ENCODE assay signal across 9 mouse cellular contexts in genomic region chr4:78605763-78606460, GRCm38 (mm10).
DNase-seq lines count a peak whose midpoint lies in the region; ATAC-seq and TF ChIP-seq lines count a peak whose summit lies in the region.
"Had no signal": no experiment of that assay in that cellular context is flagged by ENCODE, and none has a peak within 500 bp of the region (broad histone marks: within the 10 kb centered on the region; RNA-seq: fewer than 3 reads in every experiment).

No protein-coding gene starts in this region.

- peak overlapping the region; percentile 53 for H3K4me2 ChIP-seq in lung, embryonic 14.5 days
- peak overlapping the region; percentile 51 for H3K4me2 ChIP-seq in forebrain, postnatal 0 days (ENCODE audit: low read depth)
- H3K4me2 ChIP-seq in limb, embryonic 14.5 days (replicated peaks; ENCODE audit: low read depth, low read length, severe bottlenecking): peak overlapping the region; percentile 50
- peak overlapping the region; percentile 65 for H3K4me2 ChIP-seq in stomach, embryonic 15.5 days

- H3K27me3 ChIP-seq in lung, embryonic 14.5 days (ENCODE audit: insufficient read depth, low read length): no peaks in the 10 kb centered on the region
- no peaks in the 10 kb centered on the region for H3K27me3 ChIP-seq in forebrain, postnatal 0 days (ENCODE audit: insufficient read depth, low read length)
- H3K27me3 ChIP-seq in limb, embryonic 14.5 days (ENCODE audit: control insufficient read depth, insufficient read depth, low read length): no peaks in the 10 kb centered on the region
- no peaks in the 10 kb centered on the region for H3K27me3 ChIP-seq in stomach, embryonic 15.5 days (replicated peaks)

- no peak overlapping the region for H3K9ac ChIP-seq in lung, embryonic 14.5 days
- H3K9ac ChIP-seq in forebrain, postnatal 0 days: peak overlapping the region; percentile 39
- H3K9ac ChIP-seq in limb, embryonic 14.5 days (ENCODE audit: low read depth, low read length, severe bottlenecking): no peak overlapping the region
- no peak overlapping the region for H3K9ac ChIP-seq in stomach, embryonic 15.5 days
- H3K9ac ChIP-seq: liver, embryonic 14.5 days had no signal

- no peak for DNase-seq in lung, embryonic 14.5 days
- no peak for DNase-seq in lung, postnatal 10 days
- no peak for DNase-seq in forebrain, postnatal 0 days
- DNase-seq in limb, embryonic 14.5 days (ENCODE audit: low spot score): no peak
- no peak for DNase-seq in ovary, adult 18-20 months (ENCODE audit: low spot score)
- DNase-seq in thymus, postnatal 4 days: no peak
- DNase-seq: heart, postnatal 4 days had no signal

- no peak for TF ChIP-seq POLR2A in limb, embryonic 14.5 days (IDR thresholded peaks at IDR 0.05; ENCODE audit: borderline replicate concordance, extremely low read depth, insufficient read depth, insufficient read length)

- H3K4me3 ChIP-seq in lung, embryonic 14.5 days (ENCODE audit: low read depth, low read length): peak overlapping the region; percentile 25
- peak overlapping the region; percentile 31 for H3K4me3 ChIP-seq in forebrain, postnatal 0 days (ENCODE audit: low read depth, low read length)
- peak overlapping the region; percentile 29 for H3K4me3 ChIP-seq in limb, embryonic 14.5 days (replicated peaks; ENCODE audit: low read length)
- H3K4me3 ChIP-seq in stomach, embryonic 15.5 days (replicated peaks): peak overlapping the region; percentile 34

- H3K9me3 ChIP-seq in lung, embryonic 14.5 days (ENCODE audit: low read depth, low read length): no peaks in the 10 kb centered on the region
- no peaks in the 10 kb centered on the region for H3K9me3 ChIP-seq in forebrain, postnatal 0 days (ENCODE audit: low read length)
- H3K9me3 ChIP-seq in limb, embryonic 14.5 days (ENCODE audit: control insufficient read depth, low read length): no peaks in the 10 kb centered on the region
- no peaks in the 10 kb centered on the region for H3K9me3 ChIP-seq in stomach, embryonic 15.5 days

- WGBS in lung, embryonic 14.5 days: 74% methylated on average over 4 of the region's 4 CpGs
- WGBS in forebrain, postnatal 0 days: 81% methylated on average over 4 of the region's 4 CpGs
- 78% methylated on average over 4 of the region's 4 CpGs for WGBS in limb, embryonic 14.5 days
- 76% methylated on average over 4 of the region's 4 CpGs for WGBS in stomach, embryonic 15.5 days

- no peak overlapping the region for H3K27ac ChIP-seq in lung, embryonic 14.5 days (ENCODE audit: low read depth)
- peak overlapping the region; percentile 50; the same call in 1 of the 2 replicates for H3K27ac ChIP-seq in forebrain, postnatal 0 days (ENCODE audit: low read depth, low read length)
- no peak overlapping the region for H3K27ac ChIP-seq in limb, embryonic 14.5 days (replicated peaks; ENCODE audit: low read depth, low read length)
- no peak overlapping the region for H3K27ac ChIP-seq in stomach, embryonic 15.5 days
- H3K27ac ChIP-seq: liver, embryonic 14.5 days had no signal

- no peaks in the 10 kb centered on the region for H3K36me3 ChIP-seq in lung, embryonic 14.5 days (ENCODE audit: insufficient read depth)
- H3K36me3 ChIP-seq in forebrain, postnatal 0 days (ENCODE audit: insufficient read depth): no peaks in the 10 kb centered on the region
- H3K36me3 ChIP-seq in limb, embryonic 14.5 days (ENCODE audit: control insufficient read depth, insufficient read depth, low read length): no peaks in the 10 kb centered on the region
- no peaks in the 10 kb centered on the region for H3K36me3 ChIP-seq in stomach, embryonic 15.5 days

- H3K4me1 ChIP-seq in lung, embryonic 14.5 days (ENCODE audit: insufficient read depth): no peaks in the 10 kb centered on the region
- H3K4me1 ChIP-seq in forebrain, postnatal 0 days (ENCODE audit: insufficient read depth): no peaks in the 10 kb centered on the region
- H3K4me1 ChIP-seq in limb, embryonic 14.5 days (ENCODE audit: control insufficient read depth, insufficient read depth, low read length): no peaks in the 10 kb centered on the region
- H3K4me1 ChIP-seq in stomach, embryonic 15.5 days: no peaks in the 10 kb centered on the region

- no peak for TF ChIP-seq CTCF in lung, embryonic 14.5 days (IDR thresholded peaks at IDR 0.05; ENCODE audit: low read depth)
- TF ChIP-seq CTCF in forebrain, postnatal 0 days (IDR thresholded peaks at IDR 0.05; ENCODE audit: low read depth): no peak

- ATAC-seq in lung, embryonic 14.5 days (ENCODE audit: insufficient read depth): 0 out of 2 replicates have a peak, but pooled peaks have one; percentile 17
- peak; percentile 20 for ATAC-seq in forebrain, postnatal 0 days
- ATAC-seq in limb, embryonic 14.5 days (ENCODE audit: low FRiP score, low read depth): no peak
- ATAC-seq in stomach, embryonic 15.5 days (ENCODE audit: insufficient read depth, low FRiP score, low read depth): no peak

Comparison
In these comparisons a context has a peak if more than half of its experiments do, and no peak if none do; other contexts are left out.
1. ATAC-seq: peak in lung, embryonic 14.5 days (single experiment) and forebrain, postnatal 0 days (single experiment); none in limb, embryonic 14.5 days (single experiment) and stomach, embryonic 15.5 days (single experiment).
2. Peak in every context shown above with its lines, with median percentiles within 50 percentile points of each other: H3K4me2 ChIP-seq and H3K4me3 ChIP-seq.